Mouse (Mus musculus): Measurements from ENCODE around the gene Tmem132b. TPM values are rescaled to one million over a fixed set of nuclear protein-coding genes. Genes with fewer than 3 reads are reported as not detected.

Gene Tmem132b
- total and polyA plus RNA-seq, 3 experiments: not detected

GRCm38 (mm10) chr5:125565725-125566124 is 34.2 kb downstream of the Tmem132b start:
- in situ Hi-C loops (cut with MboI; ENCODE audit: low pct_ligation_motif_present, low pct_unique_long_range_greater_than_20kb, low sequenced_read_pairs) (no loop called here), dilution Hi-C loops (cut with MboI; ENCODE audit: extremely low pct_ligation_motif_present, extremely low pct_unique_long_range_greater_than_20kb, low sequenced_read_pairs) (no loop called here)
- Histone ChIP-seq H3K36me3 (replicated peaks in 1 of 2; ENCODE audit: control insufficient read depth in 1 of 2, insufficient read depth in 1 of 2, low read length in 1 of 2) (no peaks in the 10 kb centered on the region), H3K4me3 (replicated peaks in 1 of 3; ENCODE audit: low read depth in 2 of 3, low read length in 2 of 3, poor library complexity in 1 of 3) (no peak overlapping the region), H3K27me3 (replicated peaks) (peaks cover 23% of the 10 kb centered on the region), H3K9me3 (replicated peaks; ENCODE audit: low read length) (peaks cover 19% of the 10 kb centered on the region), H3K4me1 (ENCODE audit: control insufficient read depth in 1 of 2, insufficient read depth in 2 of 2) (no peaks in the 10 kb centered on the region), H3K9ac (ENCODE audit: insufficient read depth, low read depth) (no peak overlapping the region), H3K4me2 (ENCODE audit: insufficient read depth, low read depth, poor library complexity, severe bottlenecking) (no peak overlapping the region), H3K79me2 (replicated peaks; ENCODE audit: control insufficient read depth, extremely low read depth, insufficient read depth, poor library complexity, severe bottlenecking) (no peaks in the 10 kb centered on the region), H3K27ac (ENCODE audit: insufficient read depth, low read depth) (no peak overlapping the region)
- DNase-seq (ENCODE audit: extremely low read depth): no peak
- no peak for TF ChIP-seq RAD21 (IDR thresholded peaks at IDR 0.05; ENCODE audit: low read depth, low read length)
- TF ChIP-seq POLR2A (IDR thresholded peaks at IDR 0.05; ENCODE audit: low read depth, low read length): no peak
- no peak for TF ChIP-seq ZC3H11A (IDR thresholded peaks at IDR 0.05; ENCODE audit: low read depth, low read length)
- no peak for TF ChIP-seq BHLHE40 (IDR thresholded peaks at IDR 0.05; ENCODE audit: low read depth, low read length)

DNA sequence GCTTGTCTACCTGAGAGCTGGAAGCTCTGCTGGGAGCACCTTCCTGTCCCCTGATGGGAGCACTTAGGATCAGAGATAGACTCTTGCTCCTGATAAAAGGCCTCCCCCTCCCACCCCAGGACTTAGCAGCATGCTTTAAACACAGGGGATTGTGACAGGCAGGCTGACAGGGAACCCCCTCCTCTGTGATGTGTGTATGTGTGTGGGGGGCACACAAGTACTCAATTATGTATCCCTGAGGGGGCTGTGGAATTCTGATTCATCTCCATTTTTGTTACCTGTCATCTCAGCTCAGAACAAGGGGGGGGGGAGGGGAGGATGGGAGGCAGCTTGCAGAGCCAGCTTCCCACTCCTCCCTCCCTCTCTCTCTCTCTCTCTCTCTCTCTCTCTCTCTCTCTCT is 36.9 kb downstream of the Tmem132b start:
- in situ Hi-C loops (cut with MboI; ENCODE audit: low pct_ligation_motif_present, low pct_unique_long_range_greater_than_20kb, low sequenced_read_pairs): no loop called here
- Histone ChIP-seq H3K4me1 (ENCODE audit: control insufficient read depth in 1 of 2, insufficient read depth in 2 of 2) (no peaks in the 10 kb centered on the region), H3K79me2 (replicated peaks; ENCODE audit: control insufficient read depth, extremely low read depth, insufficient read depth, poor library complexity, severe bottlenecking) (no peaks in the 10 kb centered on the region), H3K4me2 (ENCODE audit: insufficient read depth, low read depth, poor library complexity, severe bottlenecking) (no peak overlapping the region), H3K9ac (ENCODE audit: insufficient read depth, low read depth) (no peak overlapping the region), H3K4me3 (replicated peaks in 1 of 3; ENCODE audit: low read depth in 2 of 3, low read length in 2 of 3, poor library complexity in 1 of 3) (no peak overlapping the region), H3K9me3 (replicated peaks; ENCODE audit: low read length) (no peaks in the 10 kb centered on the region), H3K36me3 (replicated peaks in 1 of 2; ENCODE audit: control insufficient read depth in 1 of 2, insufficient read depth in 1 of 2, low read length in 1 of 2) (no peaks in the 10 kb centered on the region), H3K27ac (ENCODE audit: insufficient read depth, low read depth) (no peak overlapping the region), H3K27me3 (replicated peaks) (peaks cover 19% of the 10 kb centered on the region)
- TF ChIP-seq CHD2 (IDR thresholded peaks at IDR 0.05; ENCODE audit: low read length) (no peak), KAT2A (IDR thresholded peaks at IDR 0.05; ENCODE audit: insufficient replicate concordance, low read length) (no peak), ZMIZ1 (IDR thresholded peaks at IDR 0.05; ENCODE audit: low read depth, low read length) (no peak), GABPA (IDR thresholded peaks at IDR 0.05; ENCODE audit: insufficient replicate concordance, low read depth, low read length) (no peak), NRF1 (IDR thresholded peaks at IDR 0.05; ENCODE audit: low read depth, low read length) (no peak), ETS1 (conservative IDR thresholded peaks at IDR 0.05; ENCODE audit: low read depth, low read length) (no peak), MXI1 (IDR thresholded peaks at IDR 0.05; ENCODE audit: low read depth, low read length) (no peak), MEF2A (IDR thresholded peaks at IDR 0.05; ENCODE audit: borderline replicate concordance, low read depth, low read length) (no peak), PAX5 (IDR thresholded peaks at IDR 0.05; ENCODE audit: low read length) (no peak), CHD1 (IDR thresholded peaks at IDR 0.05; ENCODE audit: low read depth, low read length) (no peak), MYC (IDR thresholded peaks at IDR 0.05; ENCODE audit: low read depth, low read length) (no peak), E2F4 (IDR thresholded peaks at IDR 0.05; ENCODE audit: insufficient replicate concordance, low read depth, low read length) (no peak), MAZ (IDR thresholded peaks at IDR 0.05; ENCODE audit: low read depth, low read length) (no peak), NELFE (IDR thresholded peaks at IDR 0.05; ENCODE audit: low read depth, low read length) (no peak), POLR2AphosphoS2 (IDR thresholded peaks at IDR 0.05; ENCODE audit: low read depth, low read length) (no peak), EP300 (IDR thresholded peaks at IDR 0.05; ENCODE audit: low read length) (no peak), ZC3H11A (IDR thresholded peaks at IDR 0.05; ENCODE audit: low read depth, low read length) (no peak), CTCF (conservative IDR thresholded peaks at IDR 0.05 in 1 of 2, IDR thresholded peaks at IDR 0.05 in 1 of 2; ENCODE audit: low read depth in 2 of 2, low read length in 2 of 2) (no peak), MAX (IDR thresholded peaks at IDR 0.05; ENCODE audit: low read length) (no peak)
- dilution Hi-C loops (cut with MboI; ENCODE audit: extremely low pct_ligation_motif_present, extremely low pct_unique_long_range_greater_than_20kb, low sequenced_read_pairs): no loop called here
- no peak for DNase-seq (ENCODE audit: extremely low read depth)
